Mouse (Mus musculus): Measurements from ENCODE around the gene Acadvl.
"Not testable (repeated sequence)": the region's sequence is repeated elsewhere in the genome, so short reads cannot be mapped to it uniquely, and the experiment has no call there.

Acadvl gene

GRCm38 (mm10) chr11:70026689-70027088, 11.5 kb upstream of the Acadvl start:
- DNase-seq, result no peak

- DNase-seq, result no peak
Observed at GRCm38 (mm10) chr11:70024151-70024514, 8.9 kb upstream of the Acadvl start.

- no peak for DNase-seq
Observed at GRCm38 (mm10) chr11:70023481-70024150, 8.4 kb upstream of the Acadvl start.

GRCm38 (mm10) chr11:70021264-70022132, 6.3 kb upstream of the Acadvl start:
- DNase-seq, result peak; percentile 86 to 88

GRCm38 (mm10) chr11:70020731-70021263, 5.6 kb upstream of the Acadvl start:
- peak; percentile 52 to 60 for DNase-seq

- no peak for DNase-seq
Observed at GRCm38 (mm10) chr11:70020022-70020631, 4.9 kb upstream of the Acadvl start.

- no peak for DNase-seq
Observed at GRCm38 (mm10) chr11:70019495-70020021, 4.3 kb upstream of the Acadvl start.

- no peak for DNase-seq
Observed at GRCm38 (mm10) chr11:70018131-70018990, 3.1 kb upstream of the Acadvl start.

GRCm38 (mm10) chr11:70017199-70017767, 2.1 kb upstream of the Acadvl start:
- DNase-seq, result no peak

- no peak for DNase-seq
Observed at GRCm38 (mm10) chr11:70016669-70017068, 1.5 kb upstream of the Acadvl start, which contains the start of gene Dlg4. Dlg4 (plus strand) TSS chr11:70016942.

- DNase-seq, result not testable (repeated sequence)
Observed at GRCm38 (mm10) chr11:70016177-70016576, 966 bp upstream of the Acadvl start.

GRCm38 (mm10) chr11:70015677-70016076, 466 bp upstream of the Acadvl start:
- DNase-seq, result no peak

GRCm38 (mm10) chr11:70014051-70014450, 1.2 kb downstream of the Acadvl start:
- DNase-seq, result no peak

GRCm38 (mm10) chr11:70013408-70013807, 1.8 kb downstream of the Acadvl start:
- DNase-seq, result no peak

GRCm38 (mm10) chr11:70012931-70013330, 2.3 kb downstream of the Acadvl start:
- no peak for DNase-seq

GRCm38 (mm10) chr11:70010961-70011360, 4.2 kb downstream of the Acadvl start:
- no peak for DNase-seq

- no peak for DNase-seq
Observed at GRCm38 (mm10) chr11:70010548-70010947, 4.7 kb downstream of the Acadvl start.

GRCm38 (mm10) chr11:70010033-70010432, 5.2 kb downstream of the Acadvl start:
- no peak for DNase-seq

GRCm38 (mm10) chr11:70005521-70005920, 9.7 kb downstream of the Acadvl start:
- DNase-seq, result peak in 1 of 2 experiments; percentile 36

- no peak for DNase-seq
Observed at GRCm38 (mm10) chr11:70002471-70002870, 12.7 kb downstream of the Acadvl start.

- DNase-seq, result peak in 1 of 2 experiments; percentile 48
Observed at GRCm38 (mm10) chr11:70001865-70002264, 13.3 kb downstream of the Acadvl start.

GRCm38 (mm10) chr11:70001159-70001558, 14.1 kb downstream of the Acadvl start:
- no peak for DNase-seq

All from spleen, adult 18-20 months (tissue).